Mouse (Mus musculus) ovary, adult 18-20 months (tissue): ENCODE measurements around the gene Baat.
"Not testable (repeated sequence)": the region's sequence is repeated elsewhere in the genome, so short reads cannot be mapped to it uniquely, and the experiment has no call there.

ENCODE experiments used
- DNase-seq: peaks from one replicate; pipeline ENCODE4 v3.0.0; 2022; ENCODE audit warnings: low spot score, mixed read lengths

Gene Baat

DNA sequence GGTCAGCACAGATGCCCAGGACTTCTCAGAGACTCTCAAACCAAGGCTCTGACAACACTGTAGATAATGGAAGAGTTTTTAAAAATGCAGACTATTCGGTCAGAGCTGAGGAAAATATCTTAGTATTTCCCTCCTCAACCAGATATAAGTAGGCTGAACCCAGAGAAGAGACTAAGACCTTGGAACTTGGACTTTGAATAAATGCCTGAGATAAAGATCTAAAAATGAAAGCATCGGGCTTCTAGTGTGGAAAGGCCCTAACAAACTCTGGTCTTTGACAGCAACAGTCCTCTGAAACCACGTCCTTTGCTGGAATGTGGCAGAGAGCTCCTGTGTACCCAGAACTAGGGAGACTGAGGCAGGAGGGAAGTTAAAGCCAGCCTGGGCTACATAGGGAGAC is at the start of gene Baat:
TSS of gene Baat (minus strand) at position 172 of the 400 bp plus-strand sequence.
- DNase-seq: no peak

GRCm38 (mm10) chr4:49553380-49553779 is 47.0 kb upstream of the Baat start:
- DNase-seq: no peak

GRCm38 (mm10) chr4:49549383-49549782 is 43.0 kb upstream of the Baat start, which contains the start of gene Aldob:
Gene Aldob, minus strand, starts transcription at chr4:49549546.
- no peak for DNase-seq

GRCm38 (mm10) chr4:49547544-49548219 is 41.3 kb upstream of the Baat start:
- DNase-seq: no peak

DNA sequence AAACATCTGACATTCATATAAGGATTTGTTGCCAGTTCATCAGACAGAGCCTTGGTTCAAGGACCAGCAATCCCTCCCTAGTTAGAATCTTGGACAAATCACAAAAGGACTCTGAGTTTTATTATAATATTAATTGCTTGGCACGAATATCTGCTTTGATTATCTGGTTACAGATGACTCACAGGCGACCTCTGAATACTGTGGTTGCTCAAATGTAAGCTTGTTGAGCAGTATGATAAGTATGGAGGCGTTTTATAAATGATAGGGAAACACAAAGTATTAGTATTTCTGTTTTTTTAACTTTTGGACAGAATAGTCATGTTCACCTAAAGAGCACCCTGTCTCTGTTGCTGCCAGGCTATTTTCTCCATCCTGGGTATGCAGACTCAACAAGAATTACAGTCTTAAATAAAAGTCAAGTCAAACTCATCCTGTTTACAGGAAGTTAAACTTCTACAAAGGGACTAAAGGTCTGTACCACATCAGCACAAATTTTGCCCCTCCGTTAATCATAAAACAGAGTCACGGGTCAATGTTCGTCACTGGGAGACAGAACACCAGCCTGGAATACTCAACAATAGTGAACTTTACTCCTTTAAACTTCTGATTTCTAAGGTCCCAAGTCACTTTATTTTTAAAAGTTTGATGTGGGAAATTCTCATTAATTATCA is 40.7 kb upstream of the Baat start:
- no peak for DNase-seq

DNA sequence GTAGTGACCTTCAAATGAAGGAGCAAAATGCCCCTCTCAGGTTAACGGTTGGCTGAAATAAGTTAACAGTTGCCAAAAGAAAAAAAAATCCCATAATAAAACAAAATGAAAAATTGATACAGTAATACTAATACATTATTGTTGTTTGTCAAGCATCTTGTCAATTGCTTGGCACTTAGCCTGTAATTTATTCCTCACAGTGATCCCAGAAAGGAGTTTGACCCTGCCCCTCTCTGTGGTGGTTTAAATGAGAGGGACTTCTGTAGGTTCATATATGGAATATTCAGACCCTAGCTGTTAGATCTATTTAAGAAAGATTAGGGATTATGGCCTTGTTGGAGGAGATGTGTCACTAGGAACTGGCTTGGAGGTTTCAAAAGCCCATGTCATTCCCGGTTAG is 39.7 kb upstream of the Baat start:
- DNase-seq: no peak

DNA sequence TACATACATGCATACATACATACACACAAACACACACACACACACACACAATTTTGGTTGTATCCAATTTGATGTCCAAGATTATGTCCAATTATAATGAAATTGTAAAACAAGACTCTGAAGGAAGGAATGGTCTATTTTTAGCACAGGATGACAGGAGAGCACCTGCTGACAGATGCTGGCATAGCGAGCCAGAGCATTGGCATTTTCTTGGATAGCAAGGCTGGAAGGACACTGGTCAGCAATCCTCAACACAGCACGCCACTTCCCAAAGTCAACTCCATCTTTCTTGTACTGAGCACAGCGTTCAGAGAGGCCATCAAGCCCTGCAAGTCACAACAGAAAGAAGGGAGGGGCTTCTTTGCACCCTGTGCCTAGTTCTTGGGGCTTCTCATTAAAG is 34.6 kb upstream of the Baat start:
- no peak for DNase-seq

- DNase-seq: no peak
These were observed 33.3 kb upstream of the Baat start for GRCm38 (mm10) chr4:49539665-49540064.

GRCm38 (mm10) chr4:49536671-49537070 is 30.3 kb upstream of the Baat start:
- DNase-seq: no peak

GRCm38 (mm10) chr4:49535675-49536294 is 29.4 kb upstream of the Baat start:
- no peak for DNase-seq

DNA sequence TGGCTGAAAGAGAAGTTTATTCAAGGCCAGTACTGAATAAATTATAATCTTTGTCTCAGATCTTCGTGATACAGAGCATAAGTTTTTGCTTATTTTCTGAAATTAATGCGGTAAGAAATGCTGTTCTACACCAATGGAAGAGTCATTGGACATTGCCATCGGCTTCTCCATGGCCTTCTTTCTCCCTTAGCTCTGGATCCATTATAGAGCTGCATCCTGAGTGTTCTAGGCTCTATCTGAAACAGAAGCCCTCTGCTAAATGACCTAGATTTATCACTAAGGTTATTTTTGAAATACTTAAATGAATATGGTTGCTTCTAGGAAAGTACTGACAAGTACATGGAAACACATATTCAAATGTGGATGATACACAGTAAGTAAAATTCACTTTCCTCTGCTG is 28.7 kb upstream of the Baat start:
- no peak for DNase-seq

GRCm38 (mm10) chr4:49522576-49522975 is 16.2 kb upstream of the Baat start:
- peak; percentile 5 for DNase-seq

GRCm38 (mm10) chr4:49521346-49521745 is 15.0 kb upstream of the Baat start:
- no peak for DNase-seq

DNA sequence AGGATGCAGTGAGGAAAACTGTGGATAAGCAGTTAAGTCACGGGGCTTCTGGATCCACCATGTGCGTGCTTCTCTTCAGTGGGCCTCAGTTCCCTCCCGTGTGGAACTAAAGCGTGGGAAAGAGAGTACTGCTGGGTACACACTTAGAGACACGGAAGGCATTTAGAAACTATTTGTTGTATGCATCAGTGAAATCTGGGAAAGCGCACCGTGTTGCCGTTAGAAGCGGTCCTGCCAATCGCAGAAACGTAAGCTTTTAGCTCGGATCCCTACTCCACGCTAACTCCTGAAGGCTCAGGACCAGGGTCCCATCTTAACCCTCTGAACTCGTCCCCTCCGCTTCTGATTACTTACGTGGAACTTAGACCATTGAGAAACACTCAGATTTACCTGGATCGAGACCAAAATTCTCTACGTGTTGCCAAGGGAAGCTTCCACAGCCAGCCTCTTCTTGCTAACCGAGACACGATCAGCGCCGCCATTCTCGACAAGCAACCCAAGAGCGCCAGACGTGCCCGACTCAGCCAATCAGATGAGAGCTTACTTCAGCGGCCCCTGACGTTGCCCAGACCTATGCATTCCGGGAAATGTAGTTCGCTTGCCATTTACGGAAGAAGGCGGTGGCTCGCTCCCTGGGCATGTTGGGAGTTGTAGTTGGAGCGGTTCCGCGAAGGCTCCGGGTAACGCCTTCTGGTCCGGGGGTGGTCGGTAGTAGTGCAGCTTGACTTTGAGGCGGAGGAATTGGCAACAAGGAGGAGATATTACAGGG is 14.4 kb upstream of the Baat start, which contains the start of the genes Mrpl50 and Zfp189:
TSS of gene Mrpl50 (minus strand) at position 522 of the 769 bp plus-strand sequence.
TSS of gene Zfp189 (plus strand) at position 605 of the 769 bp plus-strand sequence.
- DNase-seq: peak; percentile 92

GRCm38 (mm10) chr4:49519476-49519875 is 13.1 kb upstream of the Baat start:
- no peak for DNase-seq

- DNase-seq: no peak
These were observed 8.1 kb upstream of the Baat start for GRCm38 (mm10) chr4:49514441-49514840.

GRCm38 (mm10) chr4:49512636-49513035 is 6.3 kb upstream of the Baat start:
- no peak for DNase-seq

DNA sequence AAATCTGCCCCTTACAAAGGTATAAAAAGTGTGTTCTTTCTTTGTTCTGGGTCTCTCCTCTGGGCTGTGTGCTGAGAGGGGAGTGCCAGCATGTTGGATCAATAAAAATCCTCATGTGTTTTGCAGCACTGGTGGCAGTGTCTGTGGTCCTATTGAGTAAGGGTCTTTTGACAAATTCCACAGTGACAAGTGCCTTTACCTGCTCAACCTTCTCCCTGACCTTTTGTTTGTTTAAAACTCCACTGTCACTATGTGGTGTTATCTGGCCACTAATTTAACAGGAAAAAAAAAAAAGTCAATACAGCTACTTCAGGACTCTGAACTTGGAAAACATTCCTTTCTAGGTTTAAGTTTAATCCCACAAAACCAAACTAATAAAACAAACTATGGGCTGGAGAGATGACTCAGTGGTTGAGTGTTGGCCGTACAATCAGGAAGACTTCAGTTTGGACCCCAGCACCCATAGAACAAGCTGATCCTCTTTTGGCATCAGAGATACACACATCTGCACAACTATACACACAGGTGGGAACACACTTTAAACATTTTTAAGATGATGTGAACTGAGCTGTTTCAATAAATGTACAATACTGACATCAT is 4.0 kb upstream of the Baat start:
- DNase-seq: not testable (repeated sequence)

GRCm38 (mm10) chr4:49509183-49509582 is 2.8 kb upstream of the Baat start:
- DNase-seq: no peak

DNA sequence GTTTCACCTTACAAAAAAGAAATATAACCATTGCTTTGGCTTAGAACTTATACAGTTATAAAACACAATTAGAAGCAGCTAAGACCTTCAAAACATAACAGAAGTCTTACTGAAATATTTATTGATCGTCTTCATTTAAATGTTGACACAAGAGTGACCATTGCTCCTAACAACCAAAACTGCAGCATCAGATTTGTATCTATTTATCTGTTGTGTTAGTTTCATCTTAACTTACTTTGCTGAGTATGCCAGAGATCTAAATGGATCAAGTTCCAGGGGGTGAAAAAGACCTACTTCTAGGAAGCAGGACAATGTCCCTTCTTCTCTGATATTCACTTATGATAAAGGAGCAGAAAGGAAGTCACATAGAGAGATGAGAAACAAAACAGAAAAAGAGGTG is 2.8 kb downstream of the Baat start:
- no peak for DNase-seq

GRCm38 (mm10) chr4:49485934-49486650 is 20.3 kb downstream of the Baat start:
- not testable (repeated sequence) for DNase-seq
